Mouse (Mus musculus) bone marrow, adult 2 months (tissue): ENCODE results near the gene Btg4.

Source experiments
- CTCF ChIP-seq: fragments of 200-500 bp; IDR thresholded peaks from 2 replicates; pipeline ENCODE4 v1.5.1; 2011; ENCODE audit warnings: low read length, control low read depth; ENCODE audit not compliant: control insufficient read depth, insufficient read depth
- POLR2A ChIP-seq: fragments of 200-500 bp; IDR thresholded peaks from 2 replicates; pipeline ENCODE4 v1.6.1; 2011; ENCODE audit warnings: low read depth, mild to moderate bottlenecking, control low read depth, low read length, borderline replicate concordance; ENCODE audit not compliant: control insufficient read depth

GRCm38 (mm10) chr9:51165312-51166180 lies 104.8 kb downstream of the Btg4 start, which contains the start of gene Gm32742:
- TF ChIP-seq POLR2A (no peak), CTCF (no peak)
